Mouse (Mus musculus): ENCODE data around the gene Cib3. TPM values are rescaled to one million over a fixed set of nuclear protein-coding genes. Genes with fewer than 3 reads are reported as not detected.

Gene Cib3
- polyA plus RNA-seq, 1 experiment from 2014 or later: 0.11 TPM

DNA sequence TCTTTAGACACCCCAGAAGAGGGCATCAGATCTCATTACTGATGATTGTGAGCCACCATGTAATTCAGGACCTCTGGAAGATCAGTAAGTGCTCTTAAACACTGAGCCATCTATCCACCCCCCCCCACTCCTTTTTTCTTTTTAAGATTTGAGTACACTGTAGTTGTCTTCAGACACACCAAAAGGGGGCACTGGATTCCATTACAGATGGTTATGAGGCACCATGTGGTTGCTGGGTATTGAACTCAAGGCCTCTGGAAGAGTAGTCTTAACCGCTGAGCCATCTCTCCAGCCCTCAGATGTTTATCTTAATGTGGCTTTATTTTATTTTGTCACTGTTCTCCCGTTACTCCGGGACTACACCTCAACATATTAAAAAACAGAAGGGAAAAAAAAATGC lies 52.6 kb downstream of the Cib3 start:
- Histone ChIP-seq H3K4me3 (ENCODE audit: low read depth, low read length) (peak overlapping the region; percentile 60), H3K4me2 (ENCODE audit: low read length) (peak overlapping the region; percentile 67), H3K36me3 (ENCODE audit: control insufficient read depth, insufficient read depth, low read length) (peaks cover 7% of the 10 kb centered on the region), H3K4me1 (ENCODE audit: control insufficient read depth, insufficient read depth, low read length) (peaks cover 22% of the 10 kb centered on the region), H3K9ac (ENCODE audit: low read depth, low read length) (peak overlapping the region; percentile 65), H3K9me3 (replicated peaks; ENCODE audit: control insufficient read depth, low read length, poor library complexity, severe bottlenecking) (no peaks in the 10 kb centered on the region), H3K27ac (ENCODE audit: low read length) (no peak overlapping the region; the same call in 1 of the 2 replicates), H3K27me3 (ENCODE audit: control insufficient read depth, insufficient read depth, low read depth, low read length) (no peaks in the 10 kb centered on the region)
- no peak for ATAC-seq
- WGBS: 73% methylated on average over 3 of the region's 3 CpGs

DNA sequence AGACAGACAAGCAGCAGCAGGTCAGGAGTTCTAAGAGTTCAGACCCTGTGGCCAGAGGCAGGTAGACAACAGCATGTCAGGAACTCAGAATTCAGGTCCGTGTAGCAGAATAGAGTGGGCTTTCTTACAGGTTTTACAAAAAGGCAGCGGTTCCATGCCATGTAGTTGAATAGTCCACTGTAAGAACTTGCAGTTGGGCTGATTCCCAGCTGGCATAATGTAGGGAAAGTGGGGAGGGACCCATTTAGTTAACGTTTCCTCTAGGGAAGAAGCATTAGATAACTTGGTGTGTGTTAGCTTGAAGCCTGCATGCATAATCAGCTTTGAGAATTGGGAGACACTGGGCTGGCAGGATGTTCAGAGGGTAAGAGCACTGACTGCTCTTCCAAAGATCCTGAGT lies 53.9 kb downstream of the Cib3 start:
- WGBS: 83% methylated on average over 3 of the region's 3 CpGs
- H3K4me3 ChIP-seq (ENCODE audit: low read depth, low read length): no peak overlapping the region
- ATAC-seq: no peak

DNA sequence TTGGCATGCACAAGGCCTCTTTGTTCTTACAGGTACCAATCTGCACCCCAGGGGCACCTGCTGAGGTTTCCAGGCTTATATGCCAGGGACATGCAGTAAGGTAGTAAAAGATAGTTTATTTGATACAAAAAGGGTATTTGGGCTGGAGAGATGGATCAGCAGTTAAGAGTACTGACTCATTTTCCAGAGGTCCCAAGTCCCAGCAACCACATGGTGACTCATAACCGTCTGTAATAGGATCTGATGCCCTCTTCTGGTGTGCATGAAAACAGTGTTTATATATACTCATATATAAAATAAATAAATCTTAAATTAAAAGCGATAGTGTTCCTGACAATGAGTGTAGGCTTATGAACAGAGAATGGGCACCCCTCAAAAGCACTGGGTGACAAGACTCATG lies 54.5 kb downstream of the Cib3 start:
- ATAC-seq: no peak
- peaks cover 7% of the 10 kb centered on the region; the same call in 1 of the 2 replicates for H3K36me3 ChIP-seq (ENCODE audit: control insufficient read depth, insufficient read depth, low read length)
- peaks cover 22% of the 10 kb centered on the region for H3K4me1 ChIP-seq (ENCODE audit: control insufficient read depth, insufficient read depth, low read length)
- no peak overlapping the region for H3K4me3 ChIP-seq (ENCODE audit: low read depth, low read length)
- 89% methylated on average over 2 of the region's 2 CpGs for WGBS
- H3K9me3 ChIP-seq (replicated peaks; ENCODE audit: control insufficient read depth, low read length, poor library complexity, severe bottlenecking): no peaks in the 10 kb centered on the region
- no peaks in the 10 kb centered on the region for H3K27me3 ChIP-seq (ENCODE audit: control insufficient read depth, insufficient read depth, low read depth, low read length)
- no peak overlapping the region for H3K4me2 ChIP-seq (ENCODE audit: low read length)
- H3K27ac ChIP-seq (ENCODE audit: low read length): no peak overlapping the region
- H3K9ac ChIP-seq (ENCODE audit: low read depth, low read length): no peak overlapping the region

More for the DNA sequence above, 53.9 kb downstream of the Cib3 start:
- Histone ChIP-seq H3K9me3 (replicated peaks; ENCODE audit: control insufficient read depth, low read length, poor library complexity, severe bottlenecking) (no peaks in the 10 kb centered on the region), H3K27ac (ENCODE audit: low read length) (no peak overlapping the region), H3K4me2 (ENCODE audit: low read length) (no peak overlapping the region), H3K36me3 (ENCODE audit: control insufficient read depth, insufficient read depth, low read length) (peaks cover 3% of the 10 kb centered on the region; the same call in 1 of the 2 replicates), H3K9ac (ENCODE audit: low read depth, low read length) (no peak overlapping the region), H3K27me3 (ENCODE audit: control insufficient read depth, insufficient read depth, low read depth, low read length) (no peaks in the 10 kb centered on the region), H3K4me1 (ENCODE audit: control insufficient read depth, insufficient read depth, low read length) (peaks cover 22% of the 10 kb centered on the region)

Other genes with a start within 250 kb of the Cib3 start
- gene Cyp4f18, start 203.2 kb downstream of the Cib3 start, polyA plus RNA-seq (2015; fragmentation: Nextera tagmentation; extraction: Ambion mirVana): 0.42 and 0.70 TPM in 2 replicates
- not detected in 2 replicates for gene Olfr372, start 171.6 kb downstream of the Cib3 start, polyA plus RNA-seq (2015; fragmentation: Nextera tagmentation; extraction: Ambion mirVana)
- gene Olfr373, start 129.7 kb downstream of the Cib3 start, polyA plus RNA-seq (2015; fragmentation: Nextera tagmentation; extraction: Ambion mirVana): not detected in 2 replicates
- 0.04 TPM in 1 of 2 replicates, not detected in the other for gene Olfr374, start 105.8 kb downstream of the Cib3 start, polyA plus RNA-seq (2015; fragmentation: Nextera tagmentation; extraction: Ambion mirVana)
- gene Tpm4, start 77.9 kb downstream of the Cib3 start, polyA plus RNA-seq (2015; fragmentation: Nextera tagmentation; extraction: Ambion mirVana): 151 and 168 TPM in 2 replicates
- gene Rab8a, start 51.6 kb downstream of the Cib3 start, polyA plus RNA-seq (2015; fragmentation: Nextera tagmentation; extraction: Ambion mirVana): 84.5 and 96.5 TPM in 2 replicates
- gene Hsh2d, start 23.2 kb downstream of the Cib3 start, polyA plus RNA-seq (2015; fragmentation: Nextera tagmentation; extraction: Ambion mirVana): not detected in 2 replicates
- gene Gm11034, start 799 bp upstream of the Cib3 start, polyA plus RNA-seq (2015; fragmentation: Nextera tagmentation; extraction: Ambion mirVana): not detected in 2 replicates
- 111 and 112 TPM in 2 replicates for gene Fam32a, start 6.9 kb upstream of the Cib3 start, polyA plus RNA-seq (2015; fragmentation: Nextera tagmentation; extraction: Ambion mirVana)
- gene Ap1m1, start 27.2 kb upstream of the Cib3 start, polyA plus RNA-seq (2015; fragmentation: Nextera tagmentation; extraction: Ambion mirVana): 288 and 297 TPM in 2 replicates
- 9.7 and 11.3 TPM in 2 replicates for gene Gm10282, start 92.4 kb upstream of the Cib3 start, polyA plus RNA-seq (2015; fragmentation: Nextera tagmentation; extraction: Ambion mirVana)
- gene Klf2, start 106.2 kb upstream of the Cib3 start, polyA plus RNA-seq (2015; fragmentation: Nextera tagmentation; extraction: Ambion mirVana): 3.6 and 4.0 TPM in 2 replicates
- gene Eps15l1, start 208.6 kb upstream of the Cib3 start, polyA plus RNA-seq (2015; fragmentation: Nextera tagmentation; extraction: Ambion mirVana): 56.4 and 57.9 TPM in 2 replicates
- 1.0 and 1.2 TPM in 2 replicates for gene Calr3, start 231.0 kb upstream of the Cib3 start, polyA plus RNA-seq (2015; fragmentation: Nextera tagmentation; extraction: Ambion mirVana)
- 17.5 and 20.2 TPM in 2 replicates for gene 1700030K09Rik, start 231.0 kb upstream of the Cib3 start, polyA plus RNA-seq (2015; fragmentation: Nextera tagmentation; extraction: Ambion mirVana)

Data from midbrain, embryonic 16.5 days (tissue).